Mouse (Mus musculus) neural tube, embryonic 15.5 days (tissue): ENCODE results near the gene Atf6b. TPM values are rescaled to one million over a fixed set of nuclear protein-coding genes. Genes with fewer than 3 reads are reported as not detected.
A peak's percentile ranks its signal among the peaks of the same experiment; 100 is the strongest.

Experiments
- ATAC-seq: fragments of 200-750 bp; cut with Nextera tagmentation; 2 replicates; pipeline ENCODE4 v1.8.0; 2017; ENCODE audit warnings: mild to moderate bottlenecking, moderate TSS enrichment, moderate library complexity; ENCODE audit not compliant: low FRiP score
- H3K27ac ChIP-seq: fragments of 300-500 bp; sonication (generic); replicated peaks from 2 replicates; pipeline ENCODE4 v1.5.1; 2015; ENCODE audit warnings: mild to moderate bottlenecking, inconsistent platforms
- H3K27me3 ChIP-seq: fragments of 300-500 bp; sonication (generic); replicated peaks from 2 replicates; pipeline ENCODE4 v1.6.1; 2015; ENCODE audit warnings: inconsistent platforms
- H3K36me3 ChIP-seq: fragments of 300-500 bp; sonication (generic); 2 replicates; pipeline ENCODE4 v1.6.1; 2015; ENCODE audit warnings: inconsistent platforms
- H3K4me1 ChIP-seq: fragments of 300-500 bp; sonication (generic); 2 replicates; pipeline ENCODE4 v1.6.1; 2015; ENCODE audit warnings: inconsistent platforms
- H3K4me2 ChIP-seq: fragments of 300-500 bp; sonication (generic); 2 replicates; pipeline ENCODE4 v1.6.1; 2015; ENCODE audit warnings: inconsistent platforms, mild to moderate bottlenecking, moderate library complexity
- H3K4me3 ChIP-seq: fragments of 300-500 bp; sonication (generic); replicated peaks from 2 replicates; pipeline ENCODE4 v1.5.1; 2015; ENCODE audit warnings: mild to moderate bottlenecking, inconsistent platforms
- H3K9ac ChIP-seq: fragments of 300-500 bp; sonication (generic); replicated peaks from 2 replicates; pipeline ENCODE4 v1.6.1; 2015; ENCODE audit warnings: mild to moderate bottlenecking, inconsistent platforms
- H3K9me3 ChIP-seq: fragments of 300-500 bp; sonication (generic); replicated peaks from 2 replicates; pipeline ENCODE4 v1.6.1; 2016; ENCODE audit warnings: inconsistent platforms
- WGBS: fragments of 180-500 bp; shearing (Covaris S2); methylation state at CpG from one replicate; pipeline ENCODE4 v1.1.7; 2015; ENCODE audit warnings: mixed read lengths; 5-methylcytosine and 5-hydroxymethylcytosine counted together
- polyA plus RNA-seq: library from polyadenylated mRNA; unstranded; fragments of >200 nt; fragmentation: Nextera tagmentation; extraction: Ambion mirVana; gene quantifications from 2 replicates; pipeline ENCODE4 v1.2.1, GENCODE M21; 2015

Gene Atf6b
- polyA plus RNA-seq, 1 experiment from 2014 or later: 112 TPM

DNA sequence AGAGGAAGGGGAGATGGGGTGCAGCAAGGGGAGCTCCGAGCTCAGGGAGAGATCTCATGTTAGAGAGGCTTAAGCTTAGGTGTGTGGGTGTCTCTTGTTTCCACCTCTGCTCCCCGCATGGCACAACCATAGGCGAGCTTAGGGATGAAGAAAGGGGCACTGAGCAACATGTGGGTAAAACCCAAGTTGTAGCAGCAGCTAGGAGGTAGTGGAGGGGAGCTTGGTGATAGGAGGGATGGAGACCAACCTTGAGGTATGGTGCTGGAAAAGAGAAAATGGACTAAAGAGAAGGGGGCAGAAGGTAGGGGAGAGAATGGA, 12.9 kb downstream of the Atf6b start:
- no peak overlapping the region for H3K9ac ChIP-seq
- 67% methylated on average over 3 of the region's 3 CpGs for WGBS
- H3K4me2 ChIP-seq: no peak overlapping the region
- H3K4me3 ChIP-seq: no peak overlapping the region
- H3K27me3 ChIP-seq: peaks cover 37% of the 10 kb centered on the region
- H3K9me3 ChIP-seq: no peaks in the 10 kb centered on the region
- ATAC-seq: no peak
- peaks cover 22% of the 10 kb centered on the region for H3K4me1 ChIP-seq
- H3K36me3 ChIP-seq: peaks cover 5% of the 10 kb centered on the region
- no peak overlapping the region for H3K27ac ChIP-seq

DNA sequence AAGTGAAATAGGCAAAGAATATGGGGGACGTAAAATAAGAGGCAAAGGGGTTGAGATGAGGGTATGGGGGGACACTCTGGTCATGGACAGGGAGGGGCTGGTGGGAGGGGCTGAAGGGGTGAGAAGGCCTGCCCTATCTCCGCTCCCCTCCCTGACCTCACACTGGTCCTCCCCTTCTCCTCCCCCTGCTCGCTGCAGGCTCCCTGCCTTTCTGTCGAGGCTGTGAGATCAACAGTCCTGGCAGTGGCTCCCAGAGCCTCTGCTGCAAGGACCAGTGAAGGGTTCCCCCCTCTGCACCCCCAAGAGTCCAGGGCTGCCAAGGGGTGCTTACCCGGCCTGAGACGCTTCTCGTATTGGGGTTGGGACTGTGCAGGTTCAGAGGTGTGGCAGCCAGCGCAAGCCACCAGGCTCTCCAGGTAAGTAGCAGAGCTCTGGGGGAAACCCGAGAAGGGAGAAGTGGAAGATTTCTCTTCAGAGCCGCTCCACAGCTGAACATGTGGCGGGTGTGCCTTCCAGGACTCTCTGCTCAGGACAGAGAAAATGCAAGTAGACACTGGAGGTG, 13.4 kb downstream of the Atf6b start:
- Histone ChIP-seq H3K4me3 (no peak overlapping the region), H3K4me2 (peak overlapping the region; percentile 44; the same call in 1 of the 2 replicates)

DNA sequence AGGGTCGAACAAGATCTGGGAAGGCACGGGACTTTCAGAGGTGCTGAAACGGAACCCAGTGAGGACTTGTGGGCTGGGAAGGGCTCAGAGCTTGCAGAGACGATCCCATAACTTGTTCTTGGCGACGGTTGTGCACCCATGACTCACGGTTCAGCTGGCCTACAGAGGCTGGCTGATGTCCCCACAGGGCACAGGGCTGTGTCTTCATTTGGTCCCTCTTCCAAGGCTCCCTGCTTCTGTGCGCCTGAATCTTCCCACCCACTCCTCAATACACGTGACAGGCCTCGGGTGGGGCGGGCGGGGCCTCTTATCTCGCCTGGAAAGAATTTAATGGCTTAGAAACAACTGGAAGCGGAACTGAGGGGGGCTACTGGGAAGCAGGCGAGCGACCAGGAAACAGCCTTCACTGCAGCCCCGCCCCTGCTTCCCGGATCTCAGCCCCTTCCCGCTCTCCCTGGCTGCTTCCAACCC, 14.2 kb downstream of the Atf6b start:
- WGBS: 9% methylated on average over 19 of the region's 19 CpGs
- peaks cover 37% of the 10 kb centered on the region for H3K27me3 ChIP-seq
- ATAC-seq: no peak
- H3K27ac ChIP-seq: no peak overlapping the region
- H3K4me1 ChIP-seq: peaks cover 11% of the 10 kb centered on the region
- no peaks in the 10 kb centered on the region for H3K9me3 ChIP-seq
- H3K36me3 ChIP-seq: no peaks in the 10 kb centered on the region
- peak overlapping the region; percentile 4; the same call in 1 of the 2 replicates for H3K4me3 ChIP-seq
- H3K4me2 ChIP-seq: peak overlapping the region; percentile 44
- H3K9ac ChIP-seq: no peak overlapping the region

More for the DNA sequence above, 13.4 kb downstream of the Atf6b start:
- 44% methylated on average over 10 of the region's 11 CpGs for WGBS
- ATAC-seq: no peak; the same call in 1 of the 2 replicates
- H3K36me3 ChIP-seq: no peaks in the 10 kb centered on the region
- peaks cover 18% of the 10 kb centered on the region for H3K4me1 ChIP-seq
- H3K9me3 ChIP-seq: no peaks in the 10 kb centered on the region
- H3K27me3 ChIP-seq: peaks cover 37% of the 10 kb centered on the region
- H3K27ac ChIP-seq: no peak overlapping the region
- H3K9ac ChIP-seq: no peak overlapping the region

DNA sequence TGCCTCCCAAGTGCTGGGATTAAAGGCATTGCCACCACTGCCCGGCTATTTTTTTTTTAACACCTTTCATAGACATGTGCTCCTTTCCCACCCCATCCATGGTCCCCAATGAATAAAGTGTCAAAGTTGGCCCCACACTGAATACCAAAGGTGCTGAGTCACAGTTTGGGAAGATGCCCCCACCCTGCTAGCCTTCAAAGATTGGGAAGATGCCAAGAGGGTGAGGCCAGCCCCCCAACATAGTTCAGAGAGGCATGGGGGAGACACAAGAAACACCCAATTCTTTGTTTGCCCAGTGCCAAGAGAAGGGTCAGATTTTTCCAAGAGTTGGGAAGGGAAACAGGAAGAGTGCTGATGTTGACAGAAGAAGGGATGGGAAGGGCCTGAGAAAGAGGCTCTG, 15.5 kb downstream of the Atf6b start:
- H3K36me3 ChIP-seq: no peaks in the 10 kb centered on the region
- peaks cover 37% of the 10 kb centered on the region for H3K27me3 ChIP-seq
- H3K9me3 ChIP-seq: no peaks in the 10 kb centered on the region
- WGBS: 93% methylated on average over 1 of the region's 1 CpGs
- no peak overlapping the region for H3K9ac ChIP-seq
- no peak for ATAC-seq
- peaks cover 10% of the 10 kb centered on the region for H3K4me1 ChIP-seq
- H3K4me2 ChIP-seq: no peak overlapping the region
- no peak overlapping the region for H3K4me3 ChIP-seq
- no peak overlapping the region for H3K27ac ChIP-seq

DNA sequence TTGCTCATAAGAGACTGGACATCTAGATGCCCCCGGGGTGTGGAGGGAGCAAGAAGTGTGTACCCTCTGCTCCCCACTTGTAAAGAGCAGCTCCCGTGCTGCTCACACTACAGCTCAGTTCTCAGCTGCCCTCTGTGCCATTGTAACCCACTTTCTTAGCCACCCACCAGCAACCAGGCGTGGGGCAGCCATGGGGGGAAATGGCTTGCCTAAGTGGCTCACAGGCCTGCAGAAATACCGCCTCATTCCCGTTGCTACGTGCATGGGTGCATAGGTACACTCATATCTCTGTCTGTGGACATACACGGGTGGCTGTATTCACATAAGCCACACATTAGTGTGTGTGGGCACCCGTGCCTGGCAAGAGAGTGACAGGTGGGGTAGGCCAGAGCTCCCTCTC, 16.0 kb downstream of the Atf6b start:
- Histone ChIP-seq H3K27ac (no peak overlapping the region), H3K36me3 (no peaks in the 10 kb centered on the region), H3K9ac (no peak overlapping the region), H3K9me3 (no peaks in the 10 kb centered on the region), H3K4me2 (no peak overlapping the region), H3K27me3 (peaks cover 37% of the 10 kb centered on the region), H3K4me1 (peaks cover 10% of the 10 kb centered on the region), H3K4me3 (no peak overlapping the region)
- no peak for ATAC-seq
- WGBS: 91% methylated on average over 8 of the region's 8 CpGs

DNA sequence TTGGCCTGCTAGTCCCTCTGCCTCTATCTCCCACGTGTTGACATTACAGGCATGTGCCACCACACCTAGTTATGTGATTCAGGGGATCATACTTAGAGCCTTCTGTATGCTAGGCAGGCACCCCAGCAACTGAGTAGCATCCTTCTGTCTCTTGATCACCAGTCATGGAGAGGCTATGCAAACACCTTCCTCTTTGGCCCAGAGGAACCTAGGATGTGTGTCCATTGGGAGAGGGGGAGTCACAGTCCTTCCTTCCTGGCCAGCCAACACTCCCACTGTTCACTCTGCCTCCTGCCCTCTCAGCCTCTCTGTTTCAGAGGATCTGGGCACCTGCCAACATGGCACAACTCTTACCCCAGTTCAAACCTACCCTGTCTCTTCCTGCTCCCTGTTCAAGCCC, 16.6 kb downstream of the Atf6b start:
- no peaks in the 10 kb centered on the region for H3K36me3 ChIP-seq
- WGBS: 38% methylated on average over 1 of the region's 1 CpGs
- H3K9me3 ChIP-seq: no peaks in the 10 kb centered on the region
- H3K27me3 ChIP-seq: peaks cover 37% of the 10 kb centered on the region
- no peak overlapping the region for H3K27ac ChIP-seq
- no peak for ATAC-seq
- no peak overlapping the region for H3K4me2 ChIP-seq
- no peak overlapping the region for H3K9ac ChIP-seq
- H3K4me1 ChIP-seq: peaks cover 10% of the 10 kb centered on the region
- no peak overlapping the region for H3K4me3 ChIP-seq

DNA sequence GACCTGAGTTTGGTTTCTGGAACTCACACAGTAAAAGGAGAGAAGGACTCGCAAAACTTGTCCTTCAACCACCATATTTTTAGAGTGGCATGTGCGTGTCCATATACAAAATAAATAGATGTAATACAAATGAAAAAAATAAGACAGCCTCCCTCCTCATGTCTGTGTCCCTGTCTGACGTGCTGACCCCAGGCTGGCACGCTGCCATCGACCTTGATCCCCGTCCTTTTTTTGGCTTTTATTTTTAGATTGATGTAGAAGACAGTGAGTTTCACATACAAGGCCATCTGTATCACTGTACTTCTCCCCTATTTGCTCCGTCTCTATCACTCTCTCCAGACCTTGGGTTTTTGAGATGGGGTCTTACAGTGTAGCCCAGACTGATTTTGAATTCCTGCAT, 17.5 kb downstream of the Atf6b start:
- no peak for ATAC-seq
- WGBS: 74% methylated on average over 7 of the region's 7 CpGs
- H3K27me3 ChIP-seq: peaks cover 33% of the 10 kb centered on the region
- no peak overlapping the region for H3K27ac ChIP-seq
- no peaks in the 10 kb centered on the region for H3K36me3 ChIP-seq
- no peak overlapping the region for H3K4me3 ChIP-seq
- H3K9ac ChIP-seq: no peak overlapping the region
- H3K4me2 ChIP-seq: no peak overlapping the region
- H3K4me1 ChIP-seq: peaks cover 10% of the 10 kb centered on the region
- H3K9me3 ChIP-seq: no peaks in the 10 kb centered on the region

DNA sequence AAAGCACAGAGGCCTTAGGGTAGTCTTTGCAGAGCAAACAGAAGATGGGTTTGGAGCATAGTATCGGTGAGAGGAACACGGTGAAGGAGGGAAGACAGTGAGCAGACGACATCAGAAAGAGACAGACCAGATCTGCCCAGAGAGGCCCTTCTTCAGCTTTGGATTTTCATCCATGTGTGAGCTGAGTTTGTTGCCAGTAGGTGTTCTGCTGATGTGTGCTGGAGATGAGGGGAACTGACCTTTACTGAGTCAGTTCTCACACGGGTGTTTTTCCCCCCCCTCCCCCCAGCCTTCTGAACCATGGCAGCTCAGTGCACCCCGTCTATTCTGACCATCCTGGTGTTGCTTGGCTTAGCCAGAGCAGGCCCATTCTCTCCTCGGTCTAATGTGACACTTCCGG, 23.3 kb downstream of the Atf6b start, which contains the start of gene Tnxb:
TSS of gene Tnxb (plus strand) at position 301 of the 400 bp plus-strand sequence.
- Histone ChIP-seq H3K4me3 (peak within 1 kb of the TSS; percentile 40), H3K27ac (no peak within 1 kb of the TSS), H3K27me3 (peaks cover 57% of the 10 kb centered on the region), H3K36me3 (no peaks in the 10 kb centered on the region), H3K9me3 (no peaks in the 10 kb centered on the region), H3K4me2 (peak within 1 kb of the TSS; percentile 70), H3K4me1 (peaks cover 19% of the 10 kb centered on the region), H3K9ac (0 out of 2 replicates have a peak within 1 kb of the TSS, but pooled peaks have one; percentile 38)
- WGBS: 65% methylated on average over 7 of the region's 7 CpGs
- ATAC-seq: no peak

DNA sequence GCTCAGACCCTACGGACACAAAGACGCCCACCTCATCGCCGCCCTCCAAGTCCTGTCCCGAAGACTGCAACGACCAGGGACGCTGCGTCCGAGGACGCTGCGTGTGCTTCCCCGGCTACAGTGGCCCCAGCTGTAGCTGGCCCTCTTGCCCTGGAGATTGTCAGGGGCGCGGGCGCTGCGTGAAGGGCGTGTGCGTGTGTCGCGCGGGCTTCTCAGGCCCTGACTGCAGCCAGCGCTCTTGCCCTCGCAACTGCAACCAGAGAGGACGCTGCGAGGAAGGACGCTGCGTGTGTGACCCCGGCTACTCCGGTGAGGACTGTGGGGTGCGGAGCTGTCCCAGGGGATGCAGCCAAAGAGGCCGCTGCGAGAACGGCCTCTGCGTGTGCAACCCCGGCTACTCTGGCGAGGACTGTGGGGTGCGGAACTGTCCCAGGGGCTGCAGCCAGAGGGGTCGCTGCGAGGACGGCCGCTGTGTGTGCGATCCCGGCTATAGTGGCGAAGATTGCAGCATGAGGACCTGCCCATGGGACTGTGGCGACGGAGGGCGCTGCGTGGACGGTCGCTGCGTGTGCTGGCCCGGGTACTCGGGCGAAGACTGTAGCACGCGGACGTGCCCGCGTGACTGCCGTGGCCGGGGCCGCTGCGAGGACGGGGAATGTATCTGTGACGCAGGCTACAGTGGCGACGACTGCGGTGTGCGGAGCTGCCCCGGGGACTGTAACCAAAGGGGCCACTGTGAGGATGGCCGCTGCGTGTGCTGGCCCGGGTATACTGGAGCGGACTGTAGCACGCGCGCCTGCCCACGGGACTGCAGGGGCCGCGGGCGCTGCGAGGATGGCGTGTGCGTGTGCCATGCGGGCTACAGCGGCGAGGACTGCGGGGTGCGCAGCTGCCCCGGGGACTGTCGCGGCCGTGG, 24.5 kb downstream of the Atf6b start:
- peaks cover 19% of the 10 kb centered on the region for H3K4me1 ChIP-seq
- H3K36me3 ChIP-seq: no peaks in the 10 kb centered on the region
- H3K27ac ChIP-seq: no peak overlapping the region
- H3K9ac ChIP-seq: peak overlapping the region; percentile 38
- peak; percentile 68 for ATAC-seq
- 10% methylated on average over 90 of the region's 93 CpGs for WGBS
- H3K4me2 ChIP-seq: peak overlapping the region; percentile 70
- H3K4me3 ChIP-seq: peak overlapping the region; percentile 40
- peaks cover 68% of the 10 kb centered on the region for H3K27me3 ChIP-seq
- H3K9me3 ChIP-seq: no peaks in the 10 kb centered on the region

DNA sequence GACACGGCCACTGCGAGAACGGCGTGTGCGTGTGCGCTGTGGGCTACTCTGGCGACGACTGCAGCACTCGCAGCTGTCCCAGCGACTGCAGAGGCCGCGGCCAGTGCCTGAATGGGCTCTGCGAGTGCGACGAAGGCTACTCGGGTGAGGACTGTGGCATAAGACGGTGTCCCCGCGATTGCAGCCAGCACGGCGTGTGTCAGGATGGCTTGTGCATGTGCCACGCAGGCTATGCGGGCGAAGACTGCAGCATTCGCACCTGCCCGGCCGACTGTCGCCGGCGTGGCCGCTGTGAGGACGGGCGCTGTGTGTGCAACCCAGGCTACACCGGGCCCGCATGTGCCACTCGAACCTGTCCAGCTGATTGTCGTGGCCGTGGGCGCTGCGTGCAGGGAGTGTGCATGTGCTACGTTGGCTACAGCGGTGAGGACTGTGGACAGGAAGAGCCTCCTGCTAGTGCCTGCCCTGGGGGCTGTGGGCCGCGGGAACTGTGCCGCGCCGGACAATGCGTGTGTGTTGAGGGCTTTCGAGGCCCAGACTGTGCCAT, 25.4 kb downstream of the Atf6b start:
- no peak overlapping the region; the same call in 1 of the 2 replicates for H3K9ac ChIP-seq
- peaks cover 73% of the 10 kb centered on the region for H3K27me3 ChIP-seq
- peak overlapping the region; percentile 70 for H3K4me2 ChIP-seq
- no peaks in the 10 kb centered on the region for H3K9me3 ChIP-seq
- WGBS: 38% methylated on average over 49 of the region's 49 CpGs
- H3K4me3 ChIP-seq: peak overlapping the region; percentile 40
- no peaks in the 10 kb centered on the region for H3K36me3 ChIP-seq
- H3K4me1 ChIP-seq: peaks cover 19% of the 10 kb centered on the region
- ATAC-seq: peak; percentile 43; the same call in 1 of the 2 replicates
- H3K27ac ChIP-seq: no peak overlapping the region

DNA sequence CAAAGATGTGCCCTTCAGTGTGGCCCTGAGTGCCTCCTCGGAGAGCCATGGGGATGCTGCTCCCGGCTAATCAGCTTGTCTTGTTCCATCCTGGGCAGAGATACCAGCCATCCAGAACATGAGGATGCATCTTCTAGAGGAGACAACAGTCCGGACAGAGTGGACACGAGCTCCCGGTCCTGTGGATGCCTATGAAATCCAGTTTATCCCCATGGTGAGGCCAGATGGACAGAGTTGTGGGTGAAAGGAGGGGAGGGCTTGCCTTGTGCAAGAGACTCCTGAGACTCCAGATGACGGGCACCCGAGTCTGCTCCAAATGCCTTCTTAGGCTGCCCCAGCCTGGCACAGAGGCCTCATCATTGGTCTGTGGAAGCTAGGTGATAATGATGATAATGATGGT, 26.2 kb downstream of the Atf6b start:
- H3K9ac ChIP-seq: no peak overlapping the region
- peaks cover 19% of the 10 kb centered on the region for H3K4me1 ChIP-seq
- ATAC-seq: no peak
- no peak overlapping the region for H3K4me3 ChIP-seq
- H3K27me3 ChIP-seq: peaks cover 73% of the 10 kb centered on the region
- H3K36me3 ChIP-seq: no peaks in the 10 kb centered on the region
- H3K9me3 ChIP-seq: no peaks in the 10 kb centered on the region
- 87% methylated on average over 7 of the region's 7 CpGs for WGBS
- no peak overlapping the region for H3K27ac ChIP-seq
- H3K4me2 ChIP-seq: no peak overlapping the region
